ENCODE assay signal across 29 mouse cellular contexts in the genomic region with DNA sequence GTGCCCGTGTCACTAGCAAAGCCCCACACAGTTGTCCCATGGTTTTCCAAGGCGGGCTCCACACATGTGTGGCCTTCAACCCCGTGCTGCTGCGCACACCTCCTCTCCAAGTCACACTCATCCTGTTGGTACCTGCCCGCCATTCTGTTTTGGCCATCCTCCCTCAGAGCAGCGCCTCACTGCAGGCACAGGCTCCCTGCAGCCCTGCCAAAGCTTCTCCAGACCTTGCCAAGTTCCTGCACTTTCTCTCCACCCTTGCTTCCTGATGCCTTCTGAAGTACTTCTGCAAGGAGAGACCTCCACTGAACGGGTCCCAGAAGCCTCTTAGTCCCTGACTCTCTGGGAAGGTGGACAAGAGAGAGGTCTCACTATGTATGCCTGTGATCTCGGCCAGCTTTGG. TPM values are rescaled to one million over a fixed set of nuclear protein-coding genes. Genes with fewer than 3 reads are reported as not detected.
DNase-seq lines count a peak whose midpoint lies in the region; TF ChIP-seq lines count a peak whose summit lies in the region.
"Had no signal": no experiment of that assay in that cellular context is flagged by ENCODE, and none has a peak within 500 bp of the region (broad histone marks: within the 10 kb centered on the region; RNA-seq: fewer than 3 reads in every experiment).

No protein-coding gene starts in this region.

- peak; percentile 42 for DNase-seq in gastrocnemius, adult 2 months
- DNase-seq in gastrocnemius, postnatal 4 days (ENCODE audit: low spot score in 2 of 2): no peak
- no peak for DNase-seq in layer of hippocampus, adult 2 months (ENCODE audit: low spot score in 2 of 2)
- no peak for DNase-seq in layer of hippocampus, adult 11-12 months (ENCODE audit: low spot score)
- peak; percentile 66 for DNase-seq in cerebellum, adult 9-11 months
- DNase-seq in heart, postnatal 4 days: peak; percentile 39
- DNase-seq in left cerebral cortex, adult 11 months (ENCODE audit: low spot score): no peak
- DNase-seq: adrenal gland, postnatal 25 days; B cell, adult 2 months; embryo, embryonic 11 days; gastrocnemius, postnatal 36 days; kidney, adult 8-10 months; kidney, postnatal 4 days; layer of hippocampus, adult 9-11 months; liver, postnatal 0 days; right cerebral cortex, postnatal 14 days; thymus, postnatal 4 days had no signal

- intact Hi-C loops in gastrocnemius, adult 2 months (cut with DNase I): no loop called here

- H3K27ac ChIP-seq in gastrocnemius, adult 2 months: peak overlapping the region; percentile 3; the same call in 1 of the 2 replicates
- H3K27ac ChIP-seq in layer of hippocampus, adult 2 months: 0 out of 2 replicates have a peak overlapping the region, but pooled peaks have one; percentile 7
- H3K27ac ChIP-seq: embryonic facial prominence, embryonic 12.5 days; heart, embryonic 13.5 days; hindbrain, embryonic 12.5 days; hindbrain, postnatal 0 days; kidney, postnatal 0 days; limb, embryonic 13.5 days; liver, embryonic 12.5 days; macrophage; midbrain, embryonic 13.5 days; neural tube, embryonic 13.5 days had no signal

- no peak for TF ChIP-seq CTCF in gastrocnemius, adult 2 months (IDR thresholded peaks at IDR 0.05)
- no peak for TF ChIP-seq CTCF in layer of hippocampus, adult 2 months (conservative IDR thresholded peaks at IDR 0.05)

- no peak overlapping the region for H3K4me3 ChIP-seq in gastrocnemius, adult 2 months
- H3K4me3 ChIP-seq in layer of hippocampus, adult 2 months: no peak overlapping the region
- H3K4me3 ChIP-seq: embryonic facial prominence, embryonic 12.5 days; heart, embryonic 13.5 days; hindbrain, embryonic 12.5 days; intestine, embryonic 15.5 days; limb, embryonic 13.5 days; liver, embryonic 12.5 days; midbrain, embryonic 13.5 days; neural tube, embryonic 13.5 days had no signal

RNA-seq across cellular contexts. Expression of gene Lrrc10b, which starts 27.9 kb away (rescaled TPM):
- total RNA-seq in gastrocnemius, adult 2 months (2021): under 1 TPM; 0.33 TPM
- 1 to 10 TPM in 1 of 2 experiments, under 1 TPM in 1; 0.49 to 1.2 TPM for total RNA-seq in gastrocnemius, postnatal 4 days (2021)
- 10 to 100 TPM; 83.9 to 84.6 TPM for total RNA-seq in layer of hippocampus, adult 2 months (2021)
- 1 to 10 TPM; 3.3 to 4.7 TPM for total RNA-seq in heart, postnatal 4 days (2021)
- total RNA-seq: megakaryocyte-erythroid progenitor cell, adult 5-6 weeks had no signal

RNA-seq across cellular contexts. Expression of gene Syt7, which starts 40.5 kb away (rescaled TPM):
- total RNA-seq in gastrocnemius, adult 2 months (2021): 1 to 10 TPM; 3.1 to 4.0 TPM
- 1 to 10 TPM; 6.2 to 6.9 TPM for total RNA-seq in gastrocnemius, postnatal 4 days (2021)
- total RNA-seq in layer of hippocampus, adult 2 months (2021): 100 to 1,000 TPM; 315 to 321 TPM
- total RNA-seq in heart, postnatal 4 days (2021): 10 to 100 TPM; 40.8 to 44.7 TPM
- total RNA-seq: megakaryocyte-erythroid progenitor cell, adult 5-6 weeks had no signal

RNA-seq across cellular contexts. Expression of gene Ppp1r32, which starts 53.4 kb away (rescaled TPM):
- 1 to 10 TPM in 1 of 2 experiments, under 1 TPM in 1; 0.97 to 1.5 TPM for total RNA-seq in gastrocnemius, adult 2 months (2021)
- 1 to 10 TPM in 1 of 2 experiments, under 1 TPM in 1; 0.44 to 2.0 TPM for total RNA-seq in gastrocnemius, postnatal 4 days (2021)
- 1 to 10 TPM; 2.4 to 3.0 TPM for total RNA-seq in layer of hippocampus, adult 2 months (2021)
- total RNA-seq in heart, postnatal 4 days (2021): under 1 TPM; 0.52 to 0.77 TPM

Comparison
In these comparisons a context has a peak if more than half of its experiments do, and no peak if none do; other contexts are left out.
1. DNase-seq: peak in gastrocnemius, adult 2 months (single experiment), cerebellum, adult 9-11 months (single experiment) and heart, postnatal 4 days (single experiment); none in gastrocnemius, postnatal 4 days (0 of 2), layer of hippocampus, adult 2 months (0 of 2), layer of hippocampus, adult 11-12 months (single experiment) and left cerebral cortex, adult 11 months (single experiment).
2. RNA of gene Lrrc10b, which starts 27.9 kb away (total RNA-seq): 83.9 to 84.6 TPM in layer of hippocampus, adult 2 months; 3.3 to 4.7 TPM in heart, postnatal 4 days, 0.49 to 1.2 TPM in gastrocnemius, postnatal 4 days and 0.33 TPM in gastrocnemius, adult 2 months; every median in the first group is over 10 times any median in the second.
3. RNA of gene Syt7, which starts 40.5 kb away (total RNA-seq): 315 to 321 TPM in layer of hippocampus, adult 2 months; 40.8 to 44.7 TPM in heart, postnatal 4 days, 6.2 to 6.9 TPM in gastrocnemius, postnatal 4 days and 3.1 to 4.0 TPM in gastrocnemius, adult 2 months; every median in the first group is over 4 times any median in the second.